Mouse (Mus musculus) embryonic facial prominence, embryonic 12.5 days (tissue): ENCODE measurements around the gene Mybbp1a. TPM values are rescaled to one million over a fixed set of nuclear protein-coding genes. Genes with fewer than 3 reads are reported as not detected.

ENCODE experiments used
- ATAC-seq: fragments of 200-750 bp; cut with Nextera tagmentation; 2 replicates; pipeline ENCODE4 v1.8.0; 2017; ENCODE audit not compliant: insufficient number of reproducible peaks, insufficient read depth, low FRiP score, low TSS enrichment
- H3K27ac ChIP-seq: fragments of 300-500 bp; sonication (generic); 2 replicates; pipeline ENCODE4 v1.5.1; 2016; ENCODE audit warnings: mild to moderate bottlenecking
- H3K27me3 ChIP-seq: fragments of 300-500 bp; sonication (generic); 2 replicates; pipeline ENCODE4 v1.6.1; 2016; ENCODE audit warnings: mild to moderate bottlenecking, moderate library complexity
- H3K36me3 ChIP-seq: fragments of 300-500 bp; sonication (generic); 2 replicates; pipeline ENCODE4 v1.6.1; 2016; ENCODE audit warnings: mild to moderate bottlenecking
- H3K4me1 ChIP-seq: fragments of 300-500 bp; sonication (generic); 2 replicates; pipeline ENCODE4 v1.6.1; 2016
- H3K4me2 ChIP-seq: fragments of 300-500 bp; sonication (generic); replicated peaks from 2 replicates; pipeline ENCODE4 v1.6.1; 2016; ENCODE audit warnings: mild to moderate bottlenecking, moderate library complexity
- H3K4me3 ChIP-seq: fragments of 300-500 bp; sonication (generic); 2 replicates; pipeline ENCODE4 v1.5.1; 2016; ENCODE audit warnings: mild to moderate bottlenecking
- H3K9ac ChIP-seq: fragments of 300-500 bp; sonication (generic); 2 replicates; pipeline ENCODE4 v1.6.1; 2016; ENCODE audit warnings: mild to moderate bottlenecking, moderate library complexity
- H3K9me3 ChIP-seq: fragments of 300-500 bp; sonication (generic); 2 replicates; pipeline ENCODE4 v1.6.1; 2016; ENCODE audit warnings: mild to moderate bottlenecking, moderate library complexity
- WGBS: fragments of 180-500 bp; shearing (Covaris S2); methylation state at CpG from one replicate; pipeline ENCODE4 v1.1.7; 2016; 5-methylcytosine and 5-hydroxymethylcytosine counted together
- polyA plus RNA-seq: library from polyadenylated mRNA; unstranded; fragments of >200 nt; fragmentation: Nextera tagmentation; extraction: Ambion mirVana; gene quantifications from 2 replicates; pipeline ENCODE4 v1.2.1, GENCODE M21; 2016

The Mybbp1a gene
- polyA plus RNA-seq, 1 experiment from 2014 or later: 172 TPM

DNA sequence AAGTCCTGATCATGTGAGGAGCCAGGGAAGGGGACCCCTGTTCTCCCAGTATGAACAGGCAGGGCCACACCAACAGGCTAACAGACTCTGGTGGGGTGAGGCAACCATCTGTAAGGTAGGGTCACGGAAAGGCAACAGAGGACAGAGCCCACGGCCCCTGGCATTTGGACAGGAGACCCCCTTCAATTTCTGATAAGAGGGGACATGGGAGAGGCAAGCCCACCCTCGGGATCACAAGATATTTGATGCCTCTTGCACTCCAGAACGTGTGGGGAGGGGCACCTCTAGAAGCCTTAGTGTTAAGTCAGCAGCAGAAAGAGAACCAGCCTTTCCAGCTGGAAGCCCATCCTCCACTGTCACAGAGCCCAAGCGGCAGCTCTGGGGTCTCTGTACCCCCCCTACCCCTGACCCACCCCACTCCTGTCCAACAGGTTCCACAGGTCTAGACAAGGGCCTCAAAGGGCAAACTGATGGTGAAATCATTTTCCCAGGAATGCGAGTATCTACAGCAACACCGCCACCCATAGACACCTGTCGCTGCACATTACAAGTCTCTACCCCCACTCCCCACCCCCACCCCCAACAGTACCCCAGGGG lies 35.0 kb upstream of the Mybbp1a start:
- Histone ChIP-seq H3K9me3 (no peaks in the 10 kb centered on the region), H3K4me3 (no peak overlapping the region), H3K9ac (no peak overlapping the region), H3K4me1 (peaks cover 31% of the 10 kb centered on the region), H3K36me3 (no peaks in the 10 kb centered on the region), H3K4me2 (no peak overlapping the region), H3K27ac (no peak overlapping the region), H3K27me3 (peaks cover 14% of the 10 kb centered on the region)
- WGBS: 43% methylated on average over 8 of the region's 8 CpGs
- ATAC-seq: no peak

DNA sequence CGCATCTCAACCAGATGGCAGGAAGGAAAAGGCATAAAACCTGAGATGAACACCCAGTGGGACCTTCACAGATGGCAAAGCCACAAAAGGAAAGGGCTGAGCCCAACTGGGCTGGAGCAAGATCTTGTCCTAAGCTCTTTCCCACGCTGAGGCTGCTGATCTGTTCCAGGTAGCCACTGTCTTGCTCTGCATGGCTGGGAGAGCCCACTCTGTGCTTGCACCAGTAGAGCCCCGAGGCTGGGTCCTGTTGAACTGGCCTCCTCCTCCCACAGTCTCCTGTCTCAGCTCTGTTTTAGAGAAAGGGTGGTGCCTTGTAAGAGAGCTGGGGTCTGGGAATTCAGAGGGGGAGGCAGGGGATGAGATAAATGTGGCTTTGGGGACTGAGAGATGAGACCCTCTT lies 34.1 kb upstream of the Mybbp1a start:
- Histone ChIP-seq H3K27ac (no peak overlapping the region), H3K36me3 (no peaks in the 10 kb centered on the region), H3K9ac (no peak overlapping the region), H3K9me3 (no peaks in the 10 kb centered on the region), H3K4me2 (no peak overlapping the region), H3K27me3 (peaks cover 14% of the 10 kb centered on the region), H3K4me1 (peaks cover 29% of the 10 kb centered on the region), H3K4me3 (no peak overlapping the region)
- 25% methylated on average over 3 of the region's 3 CpGs for WGBS
- no peak for ATAC-seq

DNA sequence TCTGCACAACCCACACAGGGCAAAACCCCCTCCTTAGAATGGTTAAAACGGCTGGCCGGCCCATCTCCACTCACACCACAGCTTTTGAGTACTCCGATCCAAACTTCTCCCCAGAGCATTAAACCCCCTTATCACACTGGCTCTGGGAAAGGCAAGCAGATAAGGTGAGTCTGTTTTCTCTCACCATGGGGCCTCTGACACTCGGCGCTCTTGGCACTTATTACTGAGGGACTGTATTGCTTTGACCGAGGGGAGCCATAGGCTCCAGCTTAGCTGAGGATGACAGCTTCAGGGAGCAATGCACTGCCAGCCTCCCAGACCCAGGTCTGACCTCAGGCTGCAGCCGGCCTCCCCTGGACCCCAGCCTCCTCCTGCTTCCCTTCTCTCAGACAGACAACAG lies 33.6 kb upstream of the Mybbp1a start:
- peaks cover 14% of the 10 kb centered on the region for H3K27me3 ChIP-seq
- H3K4me3 ChIP-seq: no peak overlapping the region
- WGBS: 21% methylated on average over 7 of the region's 7 CpGs
- peaks cover 25% of the 10 kb centered on the region for H3K4me1 ChIP-seq
- H3K9me3 ChIP-seq: no peaks in the 10 kb centered on the region
- H3K36me3 ChIP-seq: no peaks in the 10 kb centered on the region
- no peak overlapping the region for H3K4me2 ChIP-seq
- ATAC-seq: no peak
- no peak overlapping the region for H3K9ac ChIP-seq
- no peak overlapping the region for H3K27ac ChIP-seq

DNA sequence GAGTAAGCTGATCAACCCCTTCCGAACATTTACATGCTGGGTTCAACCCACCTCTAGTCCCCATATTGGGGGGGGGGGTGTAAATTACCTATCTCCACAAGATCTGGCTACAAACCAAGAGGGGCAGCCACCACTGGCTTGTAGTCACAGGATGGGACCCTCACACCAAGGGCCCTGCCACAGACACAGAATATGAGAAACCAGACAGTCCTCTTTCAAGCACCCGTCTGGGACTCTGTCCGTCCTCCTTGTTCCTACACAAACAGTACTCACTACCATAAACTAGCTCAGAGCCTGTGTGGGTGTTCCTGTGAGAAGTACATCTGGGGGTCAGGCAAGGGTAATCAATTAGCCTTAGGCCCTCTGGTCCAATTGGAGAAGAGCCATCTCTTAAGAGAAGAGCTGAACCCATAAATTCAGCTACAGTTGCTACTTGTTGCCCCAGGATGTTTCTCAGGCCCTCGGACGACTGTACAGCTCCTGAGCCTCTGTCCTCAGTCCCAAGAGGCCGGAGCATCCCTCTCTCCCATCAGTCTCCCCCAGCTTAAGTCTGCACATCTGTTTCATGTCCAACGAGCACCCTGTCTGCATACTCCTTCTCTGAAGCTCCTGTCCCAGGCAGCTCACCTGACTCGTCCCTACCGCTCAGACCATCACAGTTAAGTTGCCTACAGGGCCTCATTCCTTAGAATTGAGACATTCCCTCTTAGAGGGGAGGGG lies 32.5 kb upstream of the Mybbp1a start:
- Histone ChIP-seq H3K36me3 (no peaks in the 10 kb centered on the region), H3K4me3 (no peak overlapping the region), H3K4me2 (0 out of 2 replicates have a peak overlapping the region, but pooled peaks have one; percentile 7), H3K27ac (no peak overlapping the region), H3K9me3 (no peaks in the 10 kb centered on the region), H3K27me3 (peaks cover 20% of the 10 kb centered on the region), H3K9ac (no peak overlapping the region), H3K4me1 (peaks cover 25% of the 10 kb centered on the region)
- 51% methylated on average over 9 of the region's 9 CpGs for WGBS
- no peak for ATAC-seq

DNA sequence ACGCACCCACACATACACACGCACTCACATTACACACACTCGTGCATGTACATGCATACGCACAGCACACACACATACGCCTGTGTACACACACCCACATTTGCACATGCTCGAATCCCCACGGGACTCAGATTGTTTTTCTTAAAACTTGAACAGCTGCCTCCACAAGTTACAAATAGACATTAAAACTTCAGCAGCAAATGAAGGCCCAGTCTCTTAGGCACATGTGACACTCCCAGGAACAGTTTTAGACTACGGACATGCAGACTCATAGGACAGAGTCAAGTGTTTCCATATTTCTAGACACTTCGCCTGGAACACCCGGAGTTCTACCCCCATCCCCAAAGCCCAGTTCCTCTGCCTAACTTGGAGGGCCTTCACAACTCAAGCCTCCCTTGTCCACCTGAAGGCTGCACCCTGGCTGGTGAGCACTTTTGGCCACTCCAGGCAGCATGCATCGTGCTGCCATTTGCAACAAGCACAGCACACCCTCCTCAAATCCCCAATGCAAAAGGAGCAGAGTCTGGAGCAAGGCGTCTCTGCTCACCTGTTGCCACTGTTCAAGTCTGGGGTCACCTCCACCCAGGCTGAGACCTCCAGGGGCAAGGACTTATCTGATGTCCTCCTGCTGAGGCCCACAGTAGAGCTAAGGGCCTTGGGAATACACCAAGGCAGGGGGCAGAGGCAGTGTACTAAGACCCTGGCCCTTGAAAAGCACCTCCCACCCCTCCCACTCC lies 31.3 kb upstream of the Mybbp1a start:
- H3K4me1 ChIP-seq: peaks cover 25% of the 10 kb centered on the region
- H3K36me3 ChIP-seq: no peaks in the 10 kb centered on the region
- H3K4me3 ChIP-seq: peak overlapping the region; percentile 68
- no peak for ATAC-seq
- peaks cover 20% of the 10 kb centered on the region for H3K27me3 ChIP-seq
- no peaks in the 10 kb centered on the region for H3K9me3 ChIP-seq
- H3K9ac ChIP-seq: no peak overlapping the region
- no peak overlapping the region for H3K27ac ChIP-seq
- 75% methylated on average over 12 of the region's 12 CpGs for WGBS
- H3K4me2 ChIP-seq: peak overlapping the region; percentile 100

DNA sequence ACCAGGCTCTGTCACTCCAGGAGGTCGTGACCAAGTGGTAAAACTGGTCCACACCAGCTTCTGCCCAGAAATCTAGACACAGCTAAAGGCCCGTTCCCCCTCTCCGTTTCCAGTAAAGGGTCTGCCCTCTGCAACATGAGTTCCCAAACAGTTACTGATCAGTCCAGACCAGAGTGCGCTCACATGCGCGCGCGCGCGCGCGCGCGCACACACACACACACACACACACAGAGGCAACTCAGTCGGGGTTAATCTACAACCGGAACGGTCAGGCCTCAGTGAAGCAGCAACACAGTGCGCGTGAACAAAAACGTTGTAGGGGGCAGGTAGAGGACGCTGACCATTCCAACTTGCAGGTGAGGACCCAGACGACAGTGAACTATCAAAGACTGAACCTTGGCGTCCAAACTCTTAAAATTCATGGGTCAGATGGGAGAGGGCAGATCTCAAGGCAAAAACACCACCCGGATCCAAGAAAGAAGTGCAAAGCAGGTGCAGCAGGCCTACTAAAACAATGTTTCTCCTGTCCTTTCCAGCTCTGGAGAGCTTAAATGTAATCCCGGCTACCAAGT lies 30.5 kb upstream of the Mybbp1a start:
- Histone ChIP-seq H3K27ac (no peak overlapping the region), H3K27me3 (peaks cover 20% of the 10 kb centered on the region), H3K4me3 (peak overlapping the region; percentile 68), H3K9me3 (no peaks in the 10 kb centered on the region), H3K9ac (peak overlapping the region; percentile 67; the same call in 1 of the 2 replicates), H3K4me1 (peaks cover 25% of the 10 kb centered on the region), H3K36me3 (no peaks in the 10 kb centered on the region), H3K4me2 (peak overlapping the region; percentile 100)
- ATAC-seq: no peak
- 1% methylated on average over 25 of the region's 25 CpGs for WGBS

DNA sequence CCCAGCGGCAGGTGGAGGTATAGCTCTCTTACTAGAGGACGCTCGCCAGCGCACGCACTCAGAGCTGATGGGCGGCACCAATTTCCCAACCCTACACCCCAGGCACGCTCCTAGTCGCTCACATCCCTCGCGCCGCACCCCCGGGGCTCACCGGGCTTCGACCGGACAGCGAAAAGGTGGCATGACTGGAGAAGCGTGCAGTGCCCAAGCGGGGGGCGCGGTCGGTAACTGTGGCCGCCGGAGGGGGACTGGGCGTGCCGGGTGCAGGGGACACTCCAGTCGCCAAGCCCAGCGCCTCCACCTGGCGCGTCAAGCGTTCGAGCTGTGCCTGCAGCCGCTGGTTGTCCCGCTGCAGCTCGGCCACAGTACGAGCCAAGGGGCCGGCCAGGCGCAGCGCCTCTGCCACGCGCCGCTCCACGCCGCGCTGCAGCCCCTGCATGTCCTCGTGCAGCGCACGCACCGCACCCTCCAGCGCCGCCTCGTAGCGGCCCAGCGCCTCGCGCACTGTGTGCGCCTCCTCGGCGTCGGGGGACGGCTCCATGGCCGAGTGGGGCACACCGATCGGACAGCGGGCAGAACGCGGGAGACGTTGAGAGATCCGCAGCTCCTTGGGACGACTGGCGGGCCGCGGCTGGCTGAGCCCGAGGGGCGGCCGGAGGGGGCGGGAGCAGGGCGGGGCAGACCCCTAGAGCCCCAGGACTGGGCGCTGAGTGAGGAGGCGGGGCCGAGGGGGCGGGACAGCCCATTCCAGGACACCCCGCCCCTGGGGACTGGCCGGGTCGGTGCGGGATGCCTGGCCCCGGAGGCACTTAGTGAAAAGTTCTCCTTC lies 29.8 kb upstream of the Mybbp1a start, which contains the start of gene Smtnl2:
Gene Smtnl2, minus strand, starts transcription at position 621 of the 829 bp plus-strand sequence.
- H3K27me3 ChIP-seq: peaks cover 20% of the 10 kb centered on the region
- WGBS: under 1% methylated on average over 73 of the region's 86 CpGs
- peak within 1 kb of the TSS; percentile 67 for H3K9ac ChIP-seq
- peak within 1 kb of the TSS; percentile 68 for H3K4me3 ChIP-seq
- H3K9me3 ChIP-seq: no peaks in the 10 kb centered on the region
- H3K36me3 ChIP-seq: no peaks in the 10 kb centered on the region
- peaks cover 25% of the 10 kb centered on the region for H3K4me1 ChIP-seq
- H3K27ac ChIP-seq: peak within 1 kb of the TSS; percentile 60
- ATAC-seq: peak; percentile 79
- H3K4me2 ChIP-seq: peak within 1 kb of the TSS; percentile 100

DNA sequence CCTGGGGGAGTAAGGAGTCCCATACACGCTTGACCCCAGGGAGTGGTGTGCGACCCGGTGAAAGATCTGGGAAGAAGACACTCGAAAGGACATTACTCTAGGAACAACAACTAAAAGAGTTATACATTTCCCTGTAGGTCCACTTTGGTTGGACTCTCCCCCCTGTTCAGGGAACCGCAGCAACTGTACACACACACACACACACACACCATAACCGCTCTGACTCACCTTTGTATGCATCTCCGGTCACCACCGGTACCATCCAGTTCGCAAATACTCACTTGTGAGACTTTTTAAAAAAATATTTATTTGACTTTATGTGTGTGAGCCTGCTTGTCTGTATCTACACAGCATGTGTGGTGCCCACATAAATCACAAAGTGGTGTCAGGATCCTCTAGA lies 29.2 kb upstream of the Mybbp1a start:
- H3K4me2 ChIP-seq: peak overlapping the region; percentile 100
- H3K4me3 ChIP-seq: peak overlapping the region; percentile 68
- H3K4me1 ChIP-seq: peaks cover 25% of the 10 kb centered on the region
- no peaks in the 10 kb centered on the region for H3K36me3 ChIP-seq
- H3K9ac ChIP-seq: peak overlapping the region; percentile 67; the same call in 1 of the 2 replicates
- WGBS: 34% methylated on average over 9 of the region's 9 CpGs
- 0 out of 2 replicates have a peak overlapping the region, but pooled peaks have one; percentile 60 for H3K27ac ChIP-seq
- peaks cover 20% of the 10 kb centered on the region for H3K27me3 ChIP-seq
- H3K9me3 ChIP-seq: no peaks in the 10 kb centered on the region
- ATAC-seq: no peak

DNA sequence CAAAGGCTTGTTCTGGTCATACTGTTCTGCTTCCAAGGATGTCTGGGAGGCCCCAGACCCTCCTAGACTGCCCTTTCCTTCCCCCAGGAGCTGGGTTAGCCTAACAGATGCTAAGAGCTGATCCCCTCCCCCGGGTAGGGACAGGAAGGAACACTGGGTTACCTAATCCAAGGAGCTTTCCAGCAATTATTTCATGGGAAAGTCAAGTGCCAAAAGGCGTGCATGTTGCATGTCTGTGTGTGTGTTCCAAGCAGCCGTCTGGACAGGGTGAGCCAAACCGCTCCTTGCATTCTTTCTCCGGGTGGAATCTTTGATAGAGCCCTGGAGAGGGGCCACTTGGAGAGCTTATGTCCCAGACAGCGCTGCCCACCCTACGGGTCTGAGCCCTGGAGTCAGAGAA lies 28.1 kb upstream of the Mybbp1a start:
- ATAC-seq: no peak
- H3K9me3 ChIP-seq: no peaks in the 10 kb centered on the region
- peaks cover 24% of the 10 kb centered on the region for H3K4me1 ChIP-seq
- H3K27ac ChIP-seq: no peak overlapping the region
- H3K27me3 ChIP-seq: peaks cover 20% of the 10 kb centered on the region
- no peaks in the 10 kb centered on the region for H3K36me3 ChIP-seq
- H3K4me3 ChIP-seq: no peak overlapping the region
- no peak overlapping the region for H3K9ac ChIP-seq
- 70% methylated on average over 7 of the region's 7 CpGs for WGBS
- H3K4me2 ChIP-seq: no peak overlapping the region

DNA sequence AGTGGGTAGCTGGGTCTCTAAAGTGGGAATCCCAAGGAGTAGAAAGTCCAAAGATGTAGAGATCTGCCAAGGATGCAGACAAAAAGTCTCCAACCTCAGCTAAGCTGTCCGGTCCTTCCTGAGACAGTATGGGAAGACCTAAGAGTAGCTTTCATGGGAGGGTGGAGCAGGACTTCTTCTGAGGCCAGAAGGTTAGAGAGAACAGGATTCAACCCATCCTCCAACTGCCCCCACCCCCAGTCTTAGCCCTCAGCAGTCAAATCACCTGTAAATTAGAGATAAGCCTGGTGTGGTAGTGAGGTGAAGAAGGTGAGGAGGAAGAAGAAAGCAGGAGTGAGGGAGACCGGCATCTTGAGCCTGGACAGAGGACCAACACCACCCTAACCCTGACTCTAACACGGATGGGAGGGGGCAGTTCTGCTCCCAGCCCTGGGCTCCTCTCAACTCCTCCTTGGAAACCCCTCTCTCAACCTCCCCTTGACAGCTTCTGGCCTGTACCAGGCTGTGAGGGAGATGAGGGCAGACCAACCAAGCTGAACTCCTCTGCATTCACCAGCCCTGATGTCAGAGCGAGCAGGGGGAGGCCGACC lies 27.5 kb upstream of the Mybbp1a start:
- H3K4me1 ChIP-seq: peaks cover 24% of the 10 kb centered on the region
- no peak overlapping the region for H3K9ac ChIP-seq
- no peaks in the 10 kb centered on the region for H3K9me3 ChIP-seq
- no peaks in the 10 kb centered on the region for H3K36me3 ChIP-seq
- no peak overlapping the region for H3K4me2 ChIP-seq
- no peak overlapping the region for H3K4me3 ChIP-seq
- ATAC-seq: no peak
- peaks cover 20% of the 10 kb centered on the region for H3K27me3 ChIP-seq
- WGBS: 72% methylated on average over 5 of the region's 5 CpGs
- H3K27ac ChIP-seq: no peak overlapping the region

DNA sequence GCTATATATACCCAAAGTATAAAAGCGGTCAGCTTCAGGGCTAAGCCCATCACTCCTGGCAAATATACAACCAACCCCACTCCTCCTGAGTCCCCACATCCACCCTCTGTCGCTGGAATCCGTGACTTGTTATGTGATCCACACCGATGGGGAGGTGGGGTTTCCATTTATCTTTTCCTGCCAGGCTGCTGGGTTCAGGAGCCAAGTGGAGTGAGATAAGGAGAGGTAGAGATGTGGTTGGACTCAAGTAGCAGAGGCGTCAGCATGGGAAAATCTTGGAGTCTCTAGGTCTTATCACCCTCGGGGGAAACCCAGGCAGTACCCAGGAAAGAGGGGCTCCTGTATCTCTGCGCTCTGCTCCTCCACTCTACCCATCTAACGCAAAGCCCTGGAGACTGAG lies 26.0 kb upstream of the Mybbp1a start:
- Histone ChIP-seq H3K36me3 (no peaks in the 10 kb centered on the region), H3K4me3 (no peak overlapping the region), H3K27me3 (peaks cover 13% of the 10 kb centered on the region), H3K4me1 (peaks cover 21% of the 10 kb centered on the region), H3K9ac (no peak overlapping the region), H3K27ac (no peak overlapping the region), H3K9me3 (no peaks in the 10 kb centered on the region), H3K4me2 (no peak overlapping the region)
- 75% methylated on average over 8 of the region's 8 CpGs for WGBS
- no peak for ATAC-seq
